Mouse (Mus musculus) stomach, embryonic 15.5 days (tissue): ENCODE results near the gene Fras1. TPM values are rescaled to one million over a fixed set of nuclear protein-coding genes. Genes with fewer than 3 reads are reported as not detected.

ENCODE experiments used
- ATAC-seq: fragments of 200-750 bp; cut with Nextera tagmentation; 2 replicates; pipeline ENCODE4 v1.8.0; 2017; ENCODE audit warnings: low read depth, moderate number of reproducible peaks, moderate TSS enrichment; ENCODE audit not compliant: insufficient read depth, low FRiP score
- H3K27ac ChIP-seq: fragments of 300-500 bp; sonication (generic); 2 replicates; pipeline ENCODE4 v1.5.1; 2015; ENCODE audit warnings: mild to moderate bottlenecking, inconsistent platforms
- H3K27me3 ChIP-seq: fragments of 300-500 bp; sonication (generic); replicated peaks from 2 replicates; pipeline ENCODE4 v1.6.1; 2015; ENCODE audit warnings: inconsistent platforms
- H3K36me3 ChIP-seq: fragments of 300-500 bp; sonication (generic); 2 replicates; pipeline ENCODE4 v1.6.1; 2015; ENCODE audit warnings: inconsistent platforms
- H3K4me1 ChIP-seq: fragments of 300-500 bp; sonication (generic); 2 replicates; pipeline ENCODE4 v1.6.1; 2015; ENCODE audit warnings: inconsistent platforms
- H3K4me2 ChIP-seq: fragments of 300-500 bp; sonication (generic); 2 replicates; pipeline ENCODE4 v1.6.1; 2015; ENCODE audit warnings: mild to moderate bottlenecking, inconsistent platforms
- H3K4me3 ChIP-seq: fragments of 300-500 bp; sonication (generic); replicated peaks from 2 replicates; pipeline ENCODE4 v1.5.1; 2015; ENCODE audit warnings: inconsistent platforms
- H3K9ac ChIP-seq: fragments of 300-500 bp; sonication (generic); 2 replicates; pipeline ENCODE4 v1.6.1; 2015; ENCODE audit warnings: inconsistent platforms
- H3K9me3 ChIP-seq: fragments of 300-500 bp; sonication (generic); 2 replicates; pipeline ENCODE4 v1.6.1; 2016; ENCODE audit warnings: inconsistent platforms
- WGBS: fragments of 180-500 bp; shearing (Covaris S2); methylation state at CpG from one replicate; pipeline ENCODE4 v1.1.7; 2015; 5-methylcytosine and 5-hydroxymethylcytosine counted together
- polyA plus RNA-seq: library from polyadenylated mRNA; unstranded; fragments of >200 nt; fragmentation: Nextera tagmentation; extraction: Ambion mirVana; gene quantifications from 2 replicates; pipeline ENCODE4 v1.2.1, GENCODE M21; 2015

Gene Fras1
- polyA plus RNA-seq, 1 experiment from 2014 or later: 20.3 TPM

- Histone ChIP-seq H3K9me3 (no peaks in the 10 kb centered on the region), H3K4me1 (no peaks in the 10 kb centered on the region), H3K4me2 (no peak overlapping the region), H3K27ac (no peak overlapping the region), H3K27me3 (no peaks in the 10 kb centered on the region), H3K9ac (no peak overlapping the region), H3K4me3 (no peak overlapping the region), H3K36me3 (no peaks in the 10 kb centered on the region)
- WGBS: 60% methylated on average over 2 of the region's 2 CpGs
- no peak for ATAC-seq
These were observed 124.3 kb downstream of the Fras1 start for GRCm38 (mm10) chr5:96498083-96498482.

DNA sequence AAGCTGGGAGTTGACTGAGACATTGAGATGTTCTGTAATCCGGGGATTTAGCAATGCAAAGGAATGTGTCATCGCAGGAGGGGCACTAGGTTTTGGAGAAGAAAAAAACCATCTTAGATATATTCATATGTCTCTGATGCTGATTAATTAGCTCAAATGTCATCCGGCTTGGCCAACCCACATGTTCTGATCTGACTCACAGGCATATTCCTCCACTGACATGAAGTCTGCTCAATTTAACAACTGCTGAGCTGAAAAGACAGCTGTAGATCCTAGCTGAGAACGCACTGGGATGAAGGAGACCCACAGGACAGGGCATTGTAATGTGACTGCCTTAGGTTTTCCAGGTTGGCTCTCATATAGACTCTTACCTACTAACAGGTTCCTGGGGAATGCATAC lies 128.0 kb downstream of the Fras1 start:
- Histone ChIP-seq H3K4me3 (no peak overlapping the region), H3K36me3 (no peaks in the 10 kb centered on the region), H3K9ac (no peak overlapping the region), H3K4me2 (no peak overlapping the region), H3K27me3 (no peaks in the 10 kb centered on the region), H3K27ac (no peak overlapping the region), H3K4me1 (no peaks in the 10 kb centered on the region), H3K9me3 (no peaks in the 10 kb centered on the region)
- ATAC-seq: no peak
- WGBS: 66% methylated on average over 4 of the region's 4 CpGs

- no peaks in the 10 kb centered on the region for H3K36me3 ChIP-seq
- H3K4me1 ChIP-seq: no peaks in the 10 kb centered on the region
- H3K27me3 ChIP-seq: no peaks in the 10 kb centered on the region
- no peak overlapping the region for H3K9ac ChIP-seq
- no peak overlapping the region for H3K4me3 ChIP-seq
- no peak overlapping the region for H3K27ac ChIP-seq
- ATAC-seq: no peak
- 73% methylated on average over 1 of the region's 1 CpGs for WGBS
- no peak overlapping the region for H3K4me2 ChIP-seq
- no peaks in the 10 kb centered on the region for H3K9me3 ChIP-seq
These were observed 128.6 kb downstream of the Fras1 start for GRCm38 (mm10) chr5:96502400-96502799.

DNA sequence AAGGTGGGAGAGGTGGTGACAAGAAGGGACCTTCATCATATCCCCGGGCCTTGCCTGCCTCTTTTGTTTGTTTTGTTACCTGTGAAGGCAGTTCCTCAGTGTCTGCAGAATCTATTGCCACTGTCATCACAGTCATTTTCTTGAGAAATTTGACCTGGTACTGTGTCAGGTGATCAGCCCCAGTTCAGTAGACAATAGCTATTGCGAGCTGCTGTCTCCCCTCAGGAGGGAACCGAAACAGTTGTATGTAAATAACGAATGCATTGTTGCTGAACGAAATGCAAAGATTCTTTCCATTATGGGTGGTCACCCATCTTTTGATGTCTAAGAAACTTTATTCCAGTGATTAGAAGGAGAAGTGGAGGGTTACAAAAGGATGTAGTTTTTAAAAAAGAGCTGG lies 137.2 kb downstream of the Fras1 start:
- WGBS: 76% methylated on average over 5 of the region's 5 CpGs
- Histone ChIP-seq H3K27me3 (no peaks in the 10 kb centered on the region), H3K9me3 (no peaks in the 10 kb centered on the region), H3K27ac (no peak overlapping the region), H3K4me3 (no peak overlapping the region), H3K9ac (no peak overlapping the region), H3K36me3 (no peaks in the 10 kb centered on the region), H3K4me1 (no peaks in the 10 kb centered on the region), H3K4me2 (no peak overlapping the region)
- no peak for ATAC-seq

DNA sequence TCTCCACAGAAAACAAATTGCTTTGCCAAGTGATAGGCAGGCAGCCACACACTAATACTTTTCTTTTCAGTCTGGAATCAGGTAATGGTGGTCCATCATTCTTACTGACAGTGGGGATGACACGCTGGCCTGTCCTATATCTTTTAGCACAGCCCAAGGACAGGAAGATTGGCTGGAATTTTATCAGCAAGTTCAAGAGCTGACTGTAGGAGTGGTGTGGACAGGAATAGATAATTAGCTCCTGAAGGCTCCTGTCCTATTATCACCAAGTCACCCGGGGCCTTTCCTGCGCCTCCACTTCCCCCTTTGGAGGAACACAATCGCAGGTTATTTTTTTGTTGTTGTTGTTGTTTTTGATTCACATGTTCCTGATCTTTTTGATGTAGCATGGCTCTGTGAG lies 139.6 kb downstream of the Fras1 start:
- H3K36me3 ChIP-seq: no peaks in the 10 kb centered on the region
- no peak overlapping the region for H3K4me3 ChIP-seq
- no peaks in the 10 kb centered on the region for H3K9me3 ChIP-seq
- WGBS: 70% methylated on average over 4 of the region's 4 CpGs
- no peaks in the 10 kb centered on the region for H3K27me3 ChIP-seq
- no peaks in the 10 kb centered on the region for H3K4me1 ChIP-seq
- H3K9ac ChIP-seq: no peak overlapping the region
- H3K4me2 ChIP-seq: no peak overlapping the region
- ATAC-seq: no peak
- no peak overlapping the region for H3K27ac ChIP-seq

GRCm38 (mm10) chr5:96515860-96516311 lies 142.1 kb downstream of the Fras1 start:
- Histone ChIP-seq H3K36me3 (no peaks in the 10 kb centered on the region), H3K4me1 (no peaks in the 10 kb centered on the region), H3K9me3 (no peaks in the 10 kb centered on the region), H3K27ac (no peak overlapping the region), H3K27me3 (no peaks in the 10 kb centered on the region), H3K9ac (no peak overlapping the region), H3K4me3 (no peak overlapping the region), H3K4me2 (no peak overlapping the region)
- ATAC-seq: no peak
- WGBS: 77% methylated on average over 3 of the region's 3 CpGs

DNA sequence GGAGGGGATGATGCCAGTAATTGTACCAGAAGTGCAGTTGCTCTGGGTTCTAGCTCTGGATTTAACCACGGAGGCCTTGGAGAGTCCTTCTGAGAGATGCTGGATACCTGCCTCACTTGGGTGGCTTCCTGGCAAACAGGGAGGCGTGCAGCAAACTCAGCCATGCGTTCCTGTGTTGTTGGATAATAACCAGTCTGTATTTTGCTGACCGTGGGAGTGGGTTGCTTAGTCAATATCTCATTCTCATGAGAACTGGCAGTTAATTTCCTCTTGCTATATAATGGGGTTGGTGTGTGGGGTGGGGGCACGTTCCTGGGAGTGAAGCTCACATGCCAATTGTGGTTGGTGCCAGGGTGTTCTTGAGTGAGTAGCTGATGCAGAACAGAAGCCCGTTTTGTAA lies 142.6 kb downstream of the Fras1 start:
- Histone ChIP-seq H3K4me3 (no peak overlapping the region), H3K9me3 (no peaks in the 10 kb centered on the region), H3K4me1 (no peaks in the 10 kb centered on the region), H3K4me2 (no peak overlapping the region), H3K9ac (no peak overlapping the region), H3K36me3 (no peaks in the 10 kb centered on the region), H3K27me3 (no peaks in the 10 kb centered on the region), H3K27ac (no peak overlapping the region)
- ATAC-seq: no peak
- 78% methylated on average over 6 of the region's 6 CpGs for WGBS

GRCm38 (mm10) chr5:96521541-96521940 lies 147.8 kb downstream of the Fras1 start:
- H3K9me3 ChIP-seq: no peaks in the 10 kb centered on the region
- H3K4me2 ChIP-seq: peak overlapping the region; percentile 10; the same call in 1 of the 2 replicates
- H3K4me1 ChIP-seq: no peaks in the 10 kb centered on the region
- no peak for ATAC-seq
- H3K36me3 ChIP-seq: no peaks in the 10 kb centered on the region
- WGBS: 66% methylated on average over 9 of the region's 9 CpGs
- H3K4me3 ChIP-seq: no peak overlapping the region
- H3K9ac ChIP-seq: no peak overlapping the region
- no peaks in the 10 kb centered on the region for H3K27me3 ChIP-seq
- H3K27ac ChIP-seq: peak overlapping the region; percentile 26; the same call in 1 of the 2 replicates

GRCm38 (mm10) chr5:96522909-96523409 lies 149.2 kb downstream of the Fras1 start:
- Histone ChIP-seq H3K4me3 (no peak overlapping the region), H3K27ac (no peak overlapping the region), H3K27me3 (no peaks in the 10 kb centered on the region), H3K36me3 (no peaks in the 10 kb centered on the region), H3K4me2 (no peak overlapping the region), H3K9ac (no peak overlapping the region), H3K4me1 (no peaks in the 10 kb centered on the region), H3K9me3 (no peaks in the 10 kb centered on the region)
- peak; percentile 31; the same call in 1 of the 2 replicates for ATAC-seq
- WGBS: 59% methylated on average over 5 of the region's 5 CpGs

- Histone ChIP-seq H3K9ac (no peak overlapping the region), H3K9me3 (no peaks in the 10 kb centered on the region), H3K27me3 (no peaks in the 10 kb centered on the region), H3K36me3 (no peaks in the 10 kb centered on the region), H3K27ac (no peak overlapping the region), H3K4me3 (no peak overlapping the region), H3K4me1 (no peaks in the 10 kb centered on the region), H3K4me2 (no peak overlapping the region)
- no peak for ATAC-seq
- 76% methylated on average over 7 of the region's 7 CpGs for WGBS
These were observed 154.5 kb downstream of the Fras1 start for GRCm38 (mm10) chr5:96528296-96528695.

DNA sequence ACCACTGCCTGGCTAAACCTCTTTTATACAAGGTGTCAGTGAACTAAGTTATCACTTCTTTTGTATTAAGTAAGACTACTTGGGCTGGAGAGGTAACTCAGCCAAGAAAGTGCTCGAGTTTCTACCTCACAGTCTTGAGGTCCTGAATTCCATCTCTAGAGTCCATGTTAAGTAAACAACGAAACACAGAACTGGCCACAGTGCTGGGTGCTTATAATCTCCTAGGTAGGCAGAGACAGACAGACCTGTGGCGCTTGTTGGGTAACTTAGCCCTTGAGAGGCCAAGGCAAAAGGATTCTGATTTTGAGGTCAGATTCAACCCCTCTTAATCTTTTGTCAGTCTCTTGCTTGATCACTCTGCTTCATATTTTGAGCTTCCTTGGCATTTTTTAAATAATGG lies 156.8 kb downstream of the Fras1 start:
- H3K36me3 ChIP-seq: no peaks in the 10 kb centered on the region
- no peak overlapping the region for H3K4me2 ChIP-seq
- no peak overlapping the region for H3K4me3 ChIP-seq
- H3K27ac ChIP-seq: no peak overlapping the region
- H3K27me3 ChIP-seq: no peaks in the 10 kb centered on the region
- no peaks in the 10 kb centered on the region for H3K4me1 ChIP-seq
- H3K9ac ChIP-seq: no peak overlapping the region
- 77% methylated on average over 3 of the region's 3 CpGs for WGBS
- no peaks in the 10 kb centered on the region for H3K9me3 ChIP-seq
- ATAC-seq: no peak

DNA sequence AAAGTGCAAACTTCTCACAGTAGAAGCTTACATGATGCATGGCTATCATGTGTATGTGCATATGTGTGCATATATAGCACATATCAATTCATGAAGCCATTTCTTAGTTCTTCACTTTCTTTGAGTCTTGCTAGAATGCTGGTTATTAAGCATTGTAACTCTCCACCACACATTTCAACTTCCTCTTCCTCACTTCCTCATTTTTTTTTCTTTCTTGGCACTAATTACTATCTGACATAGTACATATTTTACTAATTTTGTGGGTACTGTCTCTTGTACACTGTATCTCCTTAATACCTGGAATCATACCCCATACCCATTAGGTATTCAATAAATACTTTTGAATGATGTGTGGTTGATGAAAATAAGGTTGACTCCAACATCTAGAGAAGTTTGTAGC lies 158.2 kb downstream of the Fras1 start:
- no peak overlapping the region for H3K4me2 ChIP-seq
- no peaks in the 10 kb centered on the region for H3K9me3 ChIP-seq
- H3K4me3 ChIP-seq: no peak overlapping the region
- H3K27me3 ChIP-seq: no peaks in the 10 kb centered on the region
- no peaks in the 10 kb centered on the region for H3K4me1 ChIP-seq
- no peak overlapping the region for H3K27ac ChIP-seq
- no peak overlapping the region for H3K9ac ChIP-seq
- no peaks in the 10 kb centered on the region for H3K36me3 ChIP-seq
- no peak for ATAC-seq

DNA sequence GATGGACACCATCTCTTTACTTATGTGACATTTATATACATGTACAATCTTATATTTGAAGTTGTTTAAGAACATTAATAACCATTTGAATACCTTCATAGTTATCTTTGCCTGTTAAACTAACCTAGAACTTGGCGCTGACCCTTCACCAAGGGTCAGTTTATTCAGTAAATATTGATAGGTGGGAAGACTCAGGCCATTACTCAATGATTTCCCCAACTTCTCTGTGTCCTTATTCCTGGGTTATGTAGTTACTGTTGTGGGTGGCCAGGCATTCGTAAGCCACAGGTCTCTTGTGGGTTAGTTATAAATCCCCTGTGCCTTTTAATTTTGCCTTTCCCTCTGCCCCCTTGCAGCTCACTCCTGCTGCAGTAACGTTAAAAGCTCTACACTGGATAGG lies 162.8 kb downstream of the Fras1 start:
- Histone ChIP-seq H3K9ac (no peak overlapping the region), H3K27ac (no peak overlapping the region), H3K9me3 (no peaks in the 10 kb centered on the region), H3K4me3 (no peak overlapping the region), H3K4me2 (no peak overlapping the region), H3K36me3 (no peaks in the 10 kb centered on the region), H3K27me3 (no peaks in the 10 kb centered on the region), H3K4me1 (no peaks in the 10 kb centered on the region)
- no peak for ATAC-seq
- WGBS: 60% methylated on average over 3 of the region's 3 CpGs
